Mouse (Mus musculus): ENCODE measurements around the gene Uqcc2.

GRCm38 (mm10) chr17:27154256-27154655 is 20.5 kb upstream of the Uqcc2 start:
- TF ChIP-seq CTCF (IDR thresholded peaks at IDR 0.05; ENCODE audit: borderline replicate concordance, extremely low read depth, insufficient read depth, insufficient read length) (no peak), POLR2A (IDR thresholded peaks at IDR 0.05; ENCODE audit: borderline replicate concordance, extremely low read depth, insufficient read depth, insufficient read length, poor library complexity, severe bottlenecking) (no peak)
